Mouse (Mus musculus): ENCODE results near the gene Atxn7l3. TPM values are rescaled to one million over a fixed set of nuclear protein-coding genes. Genes with fewer than 3 reads are reported as not detected.
A peak's percentile ranks its signal among the peaks of the same experiment; 100 is the strongest.

Gene Atxn7l3
- polyA plus RNA-seq, 1 experiment = 89.9 TPM

DNA sequence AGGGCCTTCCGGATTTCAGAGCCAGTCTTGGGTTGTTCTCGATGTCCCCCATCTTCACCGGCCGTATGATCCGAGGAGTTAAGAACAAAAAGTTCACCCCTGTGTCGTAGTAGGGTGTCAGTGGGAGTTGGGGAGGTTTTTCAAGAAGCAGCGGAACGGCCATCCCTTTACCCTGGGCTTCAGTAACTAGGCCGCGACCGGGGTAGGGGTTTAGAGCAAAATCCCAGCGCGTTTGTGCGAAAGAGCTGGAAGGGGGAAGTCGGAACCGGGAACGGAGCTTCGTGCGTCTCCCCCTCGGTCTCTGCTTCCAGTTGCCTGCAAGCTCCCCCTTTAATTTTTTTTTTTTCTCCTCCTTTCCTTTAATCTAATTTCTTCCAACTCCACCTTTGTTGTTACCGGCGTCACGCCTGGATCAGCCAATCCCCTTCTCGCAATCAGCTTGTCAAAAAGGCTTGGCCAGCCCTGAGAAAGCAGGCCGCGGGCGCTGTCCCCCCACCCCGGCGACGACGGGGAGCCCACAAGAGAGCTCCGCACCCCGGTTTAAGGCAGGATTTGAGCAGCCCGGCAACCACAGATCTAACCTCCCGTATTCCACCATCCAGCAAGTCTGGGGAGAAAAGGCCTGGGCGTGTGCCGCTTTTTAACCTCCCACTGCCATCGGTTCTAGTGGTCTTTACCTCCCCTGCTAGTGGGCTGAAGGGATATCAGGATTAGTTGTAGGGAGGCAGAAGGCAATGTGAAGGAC is 23.7 kb upstream of the Atxn7l3 start:
- 1% methylated on average over 38 of the region's 38 CpGs for WGBS
- H3K36me3 ChIP-seq (ENCODE audit: control insufficient read depth, insufficient read depth, low read length) = no peaks in the 10 kb centered on the region
- peak overlapping the region; percentile 93 for H3K27ac ChIP-seq (ENCODE audit: control insufficient read depth, insufficient read depth, low read length)
- DNase-seq = peak; percentile 71
- 0 out of 2 replicates have a peak, but pooled peaks have one; percentile 10 for TF ChIP-seq CTCF (IDR thresholded peaks at IDR 0.05; ENCODE audit: borderline replicate concordance, control insufficient read depth, extremely low read depth, insufficient read depth, low read length, poor library complexity)
- TF ChIP-seq POLR2A (IDR thresholded peaks at IDR 0.05; ENCODE audit: control insufficient read depth, extremely low read depth, insufficient read depth, low read length, poor library complexity) = peak; percentile 54; the same call in 1 of the 2 replicates
- H3K4me1 ChIP-seq (replicated peaks; ENCODE audit: control insufficient read depth, insufficient read depth, low read length) = peaks cover 15% of the 10 kb centered on the region
- H3K27me3 ChIP-seq (ENCODE audit: control insufficient read depth, insufficient read depth, low read length) = no peaks in the 10 kb centered on the region; the same call in 1 of the 2 replicates
- H3K4me3 ChIP-seq (ENCODE audit: control insufficient read depth, insufficient read depth, low read length) = peak overlapping the region; percentile 99

DNA sequence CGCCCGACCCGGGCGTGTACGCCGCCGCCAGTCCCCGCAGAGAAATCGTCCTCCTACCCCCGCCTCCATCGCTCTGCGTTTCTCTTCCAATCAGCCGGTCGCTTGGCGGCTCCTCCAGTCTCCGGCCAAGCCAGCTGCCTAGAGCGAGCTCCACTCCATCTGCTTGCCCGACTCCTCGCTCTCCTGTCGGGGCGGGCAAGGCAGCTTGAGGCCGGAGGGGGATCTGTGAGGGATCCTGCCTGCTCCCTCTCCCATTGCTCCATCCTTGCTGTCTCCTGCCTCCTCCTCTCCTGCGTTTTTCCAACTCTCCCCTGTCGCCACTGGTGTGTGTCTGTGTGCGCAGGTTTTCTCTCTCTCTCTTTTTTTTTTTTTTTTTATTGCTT is 23.0 kb upstream of the Atxn7l3 start, which contains the start of gene Ubtf:
Gene Ubtf (minus strand): TSS at position 333 of the 383 bp plus-strand sequence.
- Histone ChIP-seq H3K27ac (ENCODE audit: control insufficient read depth, insufficient read depth, low read length) (peak within 1 kb of the TSS; percentile 93), H3K4me3 (ENCODE audit: control insufficient read depth, insufficient read depth, low read length) (peak within 1 kb of the TSS; percentile 99), H3K4me1 (replicated peaks; ENCODE audit: control insufficient read depth, insufficient read depth, low read length) (peaks cover 15% of the 10 kb centered on the region), H3K36me3 (ENCODE audit: control insufficient read depth, insufficient read depth, low read length) (peaks cover 6% of the 10 kb centered on the region), H3K27me3 (ENCODE audit: control insufficient read depth, insufficient read depth, low read length) (no peaks in the 10 kb centered on the region; the same call in 1 of the 2 replicates)
- WGBS = under 1% methylated on average over 25 of the region's 25 CpGs
- peak; percentile 67 for DNase-seq
- TF ChIP-seq POLR2A (IDR thresholded peaks at IDR 0.05; ENCODE audit: control insufficient read depth, extremely low read depth, insufficient read depth, low read length, poor library complexity) (no peak), CTCF (IDR thresholded peaks at IDR 0.05; ENCODE audit: borderline replicate concordance, control insufficient read depth, extremely low read depth, insufficient read depth, low read length, poor library complexity) (no peak)

DNA sequence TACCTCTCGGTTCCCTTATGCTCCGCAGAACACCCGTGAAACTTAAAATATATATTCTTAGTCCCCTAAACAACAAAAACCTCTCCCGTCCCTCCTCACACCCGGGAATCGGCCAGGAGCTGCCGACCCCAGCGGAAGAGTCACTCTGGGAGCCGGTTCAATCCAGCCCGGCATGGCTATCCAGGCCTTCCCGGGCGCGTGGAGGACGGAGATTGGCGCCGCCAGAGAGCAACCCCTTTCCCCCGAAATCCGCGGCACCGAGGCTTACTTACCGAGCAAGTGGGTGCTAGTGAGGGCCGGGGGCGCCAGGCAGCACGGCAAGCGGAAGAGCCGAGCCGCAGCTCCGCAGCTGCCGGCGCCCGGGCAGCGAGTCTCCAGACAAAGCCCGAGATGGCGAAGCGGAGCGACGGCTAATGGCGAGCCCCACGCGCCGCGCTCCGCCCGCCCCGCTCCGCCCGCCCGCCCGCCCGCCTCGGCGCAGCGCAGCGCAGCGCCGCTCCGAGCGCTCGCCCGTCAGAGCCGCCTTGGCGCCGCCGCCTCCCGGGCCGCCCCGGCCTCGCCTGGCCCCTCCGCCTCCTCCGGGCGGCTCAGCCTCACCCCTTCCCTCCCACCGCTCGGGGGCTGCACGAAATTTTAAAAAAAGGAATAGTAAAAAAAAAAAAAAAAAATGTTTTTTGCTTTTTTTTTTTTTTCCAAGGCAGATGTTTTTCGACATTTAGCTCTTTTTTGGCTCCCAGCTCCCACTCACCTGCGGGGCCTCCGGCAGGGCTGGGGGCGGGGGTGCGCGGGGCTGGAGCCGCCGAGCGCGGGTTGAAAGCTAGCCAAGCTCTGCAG is 22.4 kb upstream of the Atxn7l3 start:
- Histone ChIP-seq H3K27me3 (ENCODE audit: control insufficient read depth, insufficient read depth, low read length) (no peaks in the 10 kb centered on the region; the same call in 1 of the 2 replicates), H3K4me3 (ENCODE audit: control insufficient read depth, insufficient read depth, low read length) (peak overlapping the region; percentile 99), H3K27ac (ENCODE audit: control insufficient read depth, insufficient read depth, low read length) (peak overlapping the region; percentile 93), H3K36me3 (ENCODE audit: control insufficient read depth, insufficient read depth, low read length) (peaks cover 12% of the 10 kb centered on the region), H3K4me1 (replicated peaks; ENCODE audit: control insufficient read depth, insufficient read depth, low read length) (peaks cover 15% of the 10 kb centered on the region)
- peak; percentile 62 for DNase-seq
- no peak for TF ChIP-seq CTCF (IDR thresholded peaks at IDR 0.05; ENCODE audit: borderline replicate concordance, control insufficient read depth, extremely low read depth, insufficient read depth, low read length, poor library complexity)
- no peak; the same call in 1 of the 2 replicates for TF ChIP-seq POLR2A (IDR thresholded peaks at IDR 0.05; ENCODE audit: control insufficient read depth, extremely low read depth, insufficient read depth, low read length, poor library complexity)
- under 1% methylated on average over 84 of the region's 84 CpGs for WGBS

DNA sequence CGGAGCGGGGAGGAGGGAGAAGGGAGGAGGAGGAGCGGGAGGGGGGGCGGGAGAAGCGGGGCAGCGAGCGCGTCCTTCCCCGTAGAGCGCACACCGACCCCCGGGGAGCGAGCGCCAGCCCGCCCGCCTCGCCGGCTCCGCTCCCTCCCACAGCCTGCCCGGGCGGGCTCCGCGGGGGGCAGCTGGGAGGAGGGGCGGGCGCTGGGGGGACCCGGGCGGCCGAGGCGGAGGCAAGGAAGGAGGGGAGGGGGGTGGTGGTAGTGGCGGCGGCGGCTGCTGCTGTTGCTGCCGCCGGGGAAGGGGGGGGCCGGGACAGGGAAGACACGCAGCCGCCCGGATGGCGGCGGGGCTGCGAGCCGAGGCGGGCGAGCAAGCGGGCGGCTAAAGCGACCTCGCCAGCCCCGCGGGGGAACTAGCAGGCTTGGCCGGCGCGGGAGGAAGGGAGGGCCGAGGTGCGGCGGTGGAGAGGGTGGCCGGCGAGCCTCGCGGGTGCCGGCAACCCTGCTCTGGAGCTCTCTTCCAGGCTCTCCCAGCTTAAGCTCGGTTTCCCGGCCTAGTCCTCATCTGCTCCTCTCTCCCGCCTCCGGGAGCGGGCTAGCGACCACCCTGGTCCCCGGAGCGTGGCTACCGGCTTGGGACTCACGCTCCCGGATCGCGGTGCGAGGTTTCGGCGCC is 21.6 kb upstream of the Atxn7l3 start:
- Histone ChIP-seq H3K4me1 (replicated peaks; ENCODE audit: control insufficient read depth, insufficient read depth, low read length) (peaks cover 15% of the 10 kb centered on the region), H3K27me3 (ENCODE audit: control insufficient read depth, insufficient read depth, low read length) (no peaks in the 10 kb centered on the region; the same call in 1 of the 2 replicates), H3K36me3 (ENCODE audit: control insufficient read depth, insufficient read depth, low read length) (peaks cover 20% of the 10 kb centered on the region), H3K27ac (ENCODE audit: control insufficient read depth, insufficient read depth, low read length) (peak overlapping the region; percentile 93), H3K4me3 (ENCODE audit: control insufficient read depth, insufficient read depth, low read length) (peak overlapping the region; percentile 99)
- TF ChIP-seq CTCF (IDR thresholded peaks at IDR 0.05; ENCODE audit: borderline replicate concordance, control insufficient read depth, extremely low read depth, insufficient read depth, low read length, poor library complexity) = no peak
- peak; percentile 39; the same call in 1 of the 2 replicates for TF ChIP-seq POLR2A (IDR thresholded peaks at IDR 0.05; ENCODE audit: control insufficient read depth, extremely low read depth, insufficient read depth, low read length, poor library complexity)
- DNase-seq = peak; percentile 82
- 1% methylated on average over 49 of the region's 77 CpGs for WGBS

DNA sequence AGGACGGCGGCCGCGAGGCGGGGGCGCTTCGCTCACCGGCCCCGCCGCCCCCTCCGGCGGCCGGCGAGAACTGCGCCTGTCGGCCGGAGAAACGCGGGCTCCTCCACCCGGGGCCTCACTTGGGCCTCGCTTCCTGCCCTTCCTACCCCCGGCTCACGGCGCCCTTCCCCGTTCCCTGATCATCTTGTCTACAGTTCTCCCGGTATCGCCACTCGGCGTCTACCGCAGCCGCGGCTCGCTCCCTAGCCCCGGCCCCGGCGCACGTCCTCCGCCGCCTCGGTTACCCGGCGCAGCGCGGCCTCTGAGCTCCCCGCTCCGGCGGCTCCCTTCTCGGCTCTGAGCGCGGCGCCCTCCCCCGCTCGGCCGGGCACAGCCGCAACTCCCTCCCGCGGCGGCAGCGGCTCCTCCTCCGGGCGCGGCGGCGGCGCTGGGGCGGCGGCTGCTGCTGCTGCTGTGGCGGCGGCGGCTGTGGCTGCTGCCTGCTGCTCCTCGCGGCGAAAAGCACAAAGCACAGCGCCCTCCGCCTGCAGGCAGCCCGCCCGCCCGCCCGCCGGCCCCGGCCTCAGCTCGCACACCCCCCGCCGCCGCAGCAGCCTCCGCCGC is 21.0 kb upstream of the Atxn7l3 start:
- no peaks in the 10 kb centered on the region; the same call in 1 of the 2 replicates for H3K27me3 ChIP-seq (ENCODE audit: control insufficient read depth, insufficient read depth, low read length)
- under 1% methylated on average over 87 of the region's 87 CpGs for WGBS
- peak overlapping the region; percentile 99 for H3K4me3 ChIP-seq (ENCODE audit: control insufficient read depth, insufficient read depth, low read length)
- peaks cover 26% of the 10 kb centered on the region for H3K36me3 ChIP-seq (ENCODE audit: control insufficient read depth, insufficient read depth, low read length)
- peaks cover 15% of the 10 kb centered on the region for H3K4me1 ChIP-seq (replicated peaks; ENCODE audit: control insufficient read depth, insufficient read depth, low read length)
- H3K27ac ChIP-seq (ENCODE audit: control insufficient read depth, insufficient read depth, low read length) = peak overlapping the region; percentile 93
- DNase-seq = no peak
- TF ChIP-seq POLR2A (IDR thresholded peaks at IDR 0.05; ENCODE audit: control insufficient read depth, extremely low read depth, insufficient read depth, low read length, poor library complexity) (peak; percentile 37), CTCF (IDR thresholded peaks at IDR 0.05; ENCODE audit: borderline replicate concordance, control insufficient read depth, extremely low read depth, insufficient read depth, low read length, poor library complexity) (0 out of 2 replicates have a peak, but pooled peaks have one; percentile 34)

All from thymus, adult 2 months (tissue).